Mouse (Mus musculus): ENCODE results near the gene Anapc5. TPM values are rescaled to one million over a fixed set of nuclear protein-coding genes. Genes with fewer than 3 reads are reported as not detected.

The Anapc5 gene
- polyA plus RNA-seq, 1 experiment from 2014 or later = 166 TPM

- Histone ChIP-seq H3K4me1 (ENCODE audit: insufficient read depth, low read depth, low read length) (peaks cover 7% of the 10 kb centered on the region; the same call in 1 of the 2 replicates), H3K9ac (replicated peaks; ENCODE audit: low read depth) (no peak overlapping the region), H3K4me2 (replicated peaks; ENCODE audit: low read depth, low read length) (no peak overlapping the region), H3K27me3 (replicated peaks; ENCODE audit: insufficient read depth, low read length) (no peaks in the 10 kb centered on the region), H3K27ac (ENCODE audit: low read length) (no peak overlapping the region), H3K9me3 (ENCODE audit: low read length) (no peaks in the 10 kb centered on the region), H3K36me3 (ENCODE audit: insufficient read depth, low read length) (no peaks in the 10 kb centered on the region), H3K4me3 (ENCODE audit: low read depth, low read length) (no peak overlapping the region)
- no peak for TF ChIP-seq EP300 (IDR thresholded peaks at IDR 0.05)
- TF ChIP-seq CTCF (IDR thresholded peaks at IDR 0.05) = no peak
- 79% methylated on average over 15 of the region's 15 CpGs for whole genome bisulfite sequencing
- ATAC-seq (no peak), DNase-seq (ENCODE audit: low spot score) (peak; percentile 62)
These were observed 52.0 kb downstream of the Anapc5 start for GRCm38 (mm10) chr5:122769101-122769568.

GRCm38 (mm10) chr5:122767283-122767682 is 53.9 kb downstream of the Anapc5 start:
- Histone ChIP-seq H3K4me2 (replicated peaks; ENCODE audit: low read depth, low read length) (no peak overlapping the region), H3K9ac (replicated peaks; ENCODE audit: low read depth) (no peak overlapping the region), H3K4me3 (ENCODE audit: low read depth, low read length) (no peak overlapping the region), H3K36me3 (ENCODE audit: insufficient read depth, low read length) (no peaks in the 10 kb centered on the region), H3K27me3 (replicated peaks; ENCODE audit: insufficient read depth, low read length) (no peaks in the 10 kb centered on the region), H3K27ac (ENCODE audit: low read length) (no peak overlapping the region), H3K4me1 (ENCODE audit: insufficient read depth, low read depth, low read length) (peaks cover 11% of the 10 kb centered on the region; the same call in 1 of the 2 replicates), H3K9me3 (ENCODE audit: low read length) (no peaks in the 10 kb centered on the region)
- WGBS = 85% methylated on average over 11 of the region's 11 CpGs
- peak; percentile 28 for DNase-seq (ENCODE audit: low spot score)
- ATAC-seq = no peak
- TF ChIP-seq CTCF (IDR thresholded peaks at IDR 0.05) = no peak
- no peak for TF ChIP-seq EP300 (IDR thresholded peaks at IDR 0.05)

GRCm38 (mm10) chr5:122764032-122764464 is 57.1 kb downstream of the Anapc5 start:
- 0 out of 2 replicates have a peak overlapping the region, but pooled peaks have one; percentile 9 for H3K27ac ChIP-seq (ENCODE audit: low read length)
- ATAC-seq (peak; percentile 44), DNase-seq (ENCODE audit: low spot score) (peak; percentile 40)
- no peak overlapping the region for H3K4me3 ChIP-seq (ENCODE audit: low read depth, low read length)
- peak overlapping the region; percentile 37 for H3K4me2 ChIP-seq (replicated peaks; ENCODE audit: low read depth, low read length)
- no peak overlapping the region for H3K9ac ChIP-seq (replicated peaks; ENCODE audit: low read depth)
- peaks cover 4% of the 10 kb centered on the region; the same call in 1 of the 2 replicates for H3K4me1 ChIP-seq (ENCODE audit: insufficient read depth, low read depth, low read length)
- no peaks in the 10 kb centered on the region for H3K27me3 ChIP-seq (replicated peaks; ENCODE audit: insufficient read depth, low read length)
- peak; percentile 66 for TF ChIP-seq CTCF (IDR thresholded peaks at IDR 0.05)
- no peak for TF ChIP-seq EP300 (IDR thresholded peaks at IDR 0.05)
- no peaks in the 10 kb centered on the region for H3K9me3 ChIP-seq (ENCODE audit: low read length)
- 43% methylated on average over 10 of the region's 10 CpGs for WGBS
- H3K36me3 ChIP-seq (ENCODE audit: insufficient read depth, low read length) = no peaks in the 10 kb centered on the region

DNA sequence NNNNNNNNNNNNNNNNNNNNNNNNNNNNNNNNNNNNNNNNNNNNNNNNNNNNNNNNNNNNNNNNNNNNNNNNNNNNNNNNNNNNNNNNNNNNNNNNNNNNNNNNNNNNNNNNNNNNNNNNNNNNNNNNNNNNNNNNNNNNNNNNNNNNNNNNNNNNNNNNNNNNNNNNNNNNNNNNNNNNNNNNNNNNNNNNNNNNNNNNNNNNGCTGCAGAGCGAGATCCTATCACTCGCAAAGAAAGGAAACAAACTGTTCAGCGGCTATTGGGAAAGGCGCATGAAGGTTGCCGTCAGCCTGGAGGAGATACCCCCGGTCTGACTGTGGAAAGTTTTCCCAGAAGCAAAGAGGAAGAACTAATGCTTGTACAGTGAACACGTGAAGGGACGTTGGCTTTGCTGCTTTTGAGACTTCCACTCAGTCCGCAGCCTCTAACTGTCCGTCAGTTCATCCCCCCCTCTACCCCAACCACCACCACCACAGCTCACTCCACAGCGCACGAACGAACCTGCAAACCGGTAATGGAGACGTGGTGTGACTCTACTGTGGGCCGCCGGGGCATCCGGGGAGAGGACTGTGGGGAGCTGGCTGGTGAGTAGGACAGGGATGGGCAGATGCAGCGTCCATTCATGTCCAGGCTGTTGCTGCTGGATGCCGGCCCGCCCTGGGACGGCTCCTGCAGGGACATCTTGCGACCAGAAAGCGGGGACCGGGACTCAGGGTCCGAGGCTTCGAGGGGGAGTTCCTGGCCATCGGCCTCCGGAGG is 57.7 kb downstream of the Anapc5 start:
- Histone ChIP-seq H3K4me2 (replicated peaks; ENCODE audit: low read depth, low read length) (peak overlapping the region; percentile 37), H3K9ac (replicated peaks; ENCODE audit: low read depth) (no peak overlapping the region), H3K27me3 (replicated peaks; ENCODE audit: insufficient read depth, low read length) (no peaks in the 10 kb centered on the region), H3K36me3 (ENCODE audit: insufficient read depth, low read length) (no peaks in the 10 kb centered on the region; the same call in 1 of the 2 replicates), H3K27ac (ENCODE audit: low read length) (0 out of 2 replicates have a peak overlapping the region, but pooled peaks have one; percentile 9), H3K4me3 (ENCODE audit: low read depth, low read length) (no peak overlapping the region), H3K4me1 (ENCODE audit: insufficient read depth, low read depth, low read length) (peaks cover 4% of the 10 kb centered on the region; the same call in 1 of the 2 replicates), H3K9me3 (ENCODE audit: low read length) (no peaks in the 10 kb centered on the region)
- WGBS = 62% methylated on average over 28 of the region's 29 CpGs
- peak; percentile 43 for DNase-seq (ENCODE audit: low spot score)
- TF ChIP-seq CTCF (IDR thresholded peaks at IDR 0.05) (no peak), EP300 (IDR thresholded peaks at IDR 0.05) (no peak)
- peak; percentile 61 for ATAC-seq

DNA sequence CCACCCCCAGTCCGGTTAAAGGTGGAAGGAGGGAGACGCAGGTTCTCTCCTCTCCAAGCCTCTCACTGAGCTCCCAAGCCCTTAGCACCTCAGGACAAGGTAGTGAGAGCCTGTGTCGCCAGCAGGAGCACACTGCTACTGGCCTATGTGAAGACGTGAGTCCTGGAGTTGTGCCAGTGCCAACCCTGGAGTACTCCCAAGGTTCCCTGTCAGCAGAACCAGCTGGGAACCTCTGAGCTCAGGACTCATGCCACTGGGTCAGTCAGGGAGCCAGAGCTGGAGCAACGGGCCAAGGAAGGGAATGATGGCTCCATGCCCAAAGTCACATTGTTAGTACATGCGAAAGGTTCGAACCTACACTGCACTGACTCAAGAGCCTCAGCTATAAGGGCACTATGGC is 64.5 kb downstream of the Anapc5 start:
- Histone ChIP-seq H3K36me3 (ENCODE audit: insufficient read depth, low read length) (peaks cover 5% of the 10 kb centered on the region; the same call in 1 of the 2 replicates), H3K27ac (ENCODE audit: low read length) (no peak overlapping the region), H3K27me3 (replicated peaks; ENCODE audit: insufficient read depth, low read length) (no peaks in the 10 kb centered on the region), H3K4me3 (ENCODE audit: low read depth, low read length) (no peak overlapping the region), H3K4me2 (replicated peaks; ENCODE audit: low read depth, low read length) (no peak overlapping the region), H3K4me1 (ENCODE audit: insufficient read depth, low read depth, low read length) (no peaks in the 10 kb centered on the region), H3K9ac (replicated peaks; ENCODE audit: low read depth) (no peak overlapping the region), H3K9me3 (ENCODE audit: low read length) (no peaks in the 10 kb centered on the region)
- 0 out of 2 replicates have a peak, but pooled peaks have one; percentile 23 for ATAC-seq
- 69% methylated on average over 7 of the region's 7 CpGs for WGBS
- no peak for DNase-seq (ENCODE audit: low spot score)
- TF ChIP-seq EP300 (IDR thresholded peaks at IDR 0.05) = no peak
- TF ChIP-seq CTCF (IDR thresholded peaks at IDR 0.05) = no peak

DNA sequence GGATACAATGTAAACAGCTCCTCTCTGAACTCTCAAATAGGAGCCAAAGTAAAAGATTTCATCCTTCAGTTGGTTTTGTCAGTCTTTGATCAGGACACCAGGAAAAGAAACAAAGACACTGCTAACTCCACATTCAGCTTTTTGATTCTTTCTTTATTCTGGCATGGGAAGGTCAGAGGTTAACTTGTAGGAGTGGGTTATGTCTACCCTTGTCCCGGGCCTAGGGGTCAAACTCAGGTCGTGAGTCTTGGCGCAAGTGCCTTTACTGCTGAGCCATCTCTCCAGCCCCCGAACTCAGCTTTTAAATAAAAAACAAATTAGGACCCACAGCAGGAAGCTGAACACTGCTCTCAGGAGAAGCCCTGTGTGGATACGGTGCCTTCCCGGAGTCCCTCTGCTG is 65.0 kb downstream of the Anapc5 start:
- Histone ChIP-seq H3K27ac (ENCODE audit: low read length) (no peak overlapping the region), H3K4me2 (replicated peaks; ENCODE audit: low read depth, low read length) (no peak overlapping the region), H3K4me1 (ENCODE audit: insufficient read depth, low read depth, low read length) (no peaks in the 10 kb centered on the region), H3K9me3 (ENCODE audit: low read length) (no peaks in the 10 kb centered on the region), H3K4me3 (ENCODE audit: low read depth, low read length) (no peak overlapping the region), H3K9ac (replicated peaks; ENCODE audit: low read depth) (no peak overlapping the region), H3K27me3 (replicated peaks; ENCODE audit: insufficient read depth, low read length) (no peaks in the 10 kb centered on the region), H3K36me3 (ENCODE audit: insufficient read depth, low read length) (peaks cover 5% of the 10 kb centered on the region; the same call in 1 of the 2 replicates)
- WGBS = 76% methylated on average over 6 of the region's 6 CpGs
- no peak for ATAC-seq
- DNase-seq (ENCODE audit: low spot score) = no peak
- no peak for TF ChIP-seq EP300 (IDR thresholded peaks at IDR 0.05)
- TF ChIP-seq CTCF (IDR thresholded peaks at IDR 0.05) = no peak

All from lung, postnatal 0 days (tissue).